Mouse (Mus musculus): ENCODE data around the gene Bicc1. TPM values are rescaled to one million over a fixed set of nuclear protein-coding genes. Genes with fewer than 3 reads are reported as not detected.
"Not testable (repeated sequence)": the region's sequence is repeated elsewhere in the genome, so short reads cannot be mapped to it uniquely, and the experiment has no call there.

Gene Bicc1
- polyA plus RNA-seq, 1 experiment, result 4.7 TPM

DNA sequence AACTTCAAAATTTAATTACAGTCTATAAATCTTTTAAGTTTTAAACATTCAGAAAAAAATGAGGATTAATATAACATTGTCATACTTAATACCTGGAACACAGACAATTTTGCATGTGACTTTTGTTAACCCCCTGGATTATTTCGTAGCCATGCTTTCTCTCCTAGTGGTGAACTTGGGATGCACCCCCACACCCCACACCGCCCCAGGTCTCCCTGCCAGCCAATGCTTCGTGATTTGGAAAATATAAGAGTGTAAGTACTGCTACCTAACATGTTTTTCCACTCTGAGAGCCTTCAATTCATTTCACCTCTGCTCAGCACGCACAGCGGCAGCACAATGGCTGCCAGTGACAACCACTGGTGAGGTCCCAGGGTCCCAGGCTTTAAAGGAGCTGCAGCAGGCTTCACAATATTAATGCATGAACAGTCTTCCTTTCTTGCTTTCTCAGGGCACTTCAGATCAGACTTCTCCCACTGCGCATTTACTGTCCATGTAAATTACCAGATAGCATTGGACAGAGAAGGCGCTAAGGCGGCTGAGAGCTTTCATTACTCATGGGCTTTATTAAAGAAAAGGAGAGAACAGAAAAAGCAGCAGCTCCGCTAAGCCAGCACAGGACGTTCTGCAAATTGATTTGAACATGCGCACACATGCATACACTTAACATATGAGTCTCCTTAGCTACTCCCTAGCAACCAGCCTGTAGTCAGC is 207.3 kb downstream of the Bicc1 start:
- DNase-seq (ENCODE audit: extremely low spot score in 1 of 2, low spot score in 1 of 2), result peak in 1 of 2 experiments; percentile 47

DNA sequence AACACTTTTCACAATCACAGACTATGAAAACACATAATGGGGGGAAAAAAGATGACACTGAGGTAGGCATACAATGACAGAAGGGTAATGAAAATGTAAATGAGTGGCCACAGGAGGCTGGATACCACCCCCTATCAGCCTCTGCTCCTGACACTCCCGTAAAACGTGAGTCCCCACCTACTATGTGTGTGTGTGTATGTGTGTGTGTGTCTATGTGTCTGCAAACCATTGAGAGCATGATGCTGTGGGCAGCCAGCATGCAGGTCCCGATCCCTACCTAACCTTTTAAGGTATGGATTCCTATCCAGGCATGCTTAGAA is 209.4 kb downstream of the Bicc1 start:
- DNase-seq (ENCODE audit: extremely low spot score in 1 of 2, low spot score in 1 of 2), result no peak

DNA sequence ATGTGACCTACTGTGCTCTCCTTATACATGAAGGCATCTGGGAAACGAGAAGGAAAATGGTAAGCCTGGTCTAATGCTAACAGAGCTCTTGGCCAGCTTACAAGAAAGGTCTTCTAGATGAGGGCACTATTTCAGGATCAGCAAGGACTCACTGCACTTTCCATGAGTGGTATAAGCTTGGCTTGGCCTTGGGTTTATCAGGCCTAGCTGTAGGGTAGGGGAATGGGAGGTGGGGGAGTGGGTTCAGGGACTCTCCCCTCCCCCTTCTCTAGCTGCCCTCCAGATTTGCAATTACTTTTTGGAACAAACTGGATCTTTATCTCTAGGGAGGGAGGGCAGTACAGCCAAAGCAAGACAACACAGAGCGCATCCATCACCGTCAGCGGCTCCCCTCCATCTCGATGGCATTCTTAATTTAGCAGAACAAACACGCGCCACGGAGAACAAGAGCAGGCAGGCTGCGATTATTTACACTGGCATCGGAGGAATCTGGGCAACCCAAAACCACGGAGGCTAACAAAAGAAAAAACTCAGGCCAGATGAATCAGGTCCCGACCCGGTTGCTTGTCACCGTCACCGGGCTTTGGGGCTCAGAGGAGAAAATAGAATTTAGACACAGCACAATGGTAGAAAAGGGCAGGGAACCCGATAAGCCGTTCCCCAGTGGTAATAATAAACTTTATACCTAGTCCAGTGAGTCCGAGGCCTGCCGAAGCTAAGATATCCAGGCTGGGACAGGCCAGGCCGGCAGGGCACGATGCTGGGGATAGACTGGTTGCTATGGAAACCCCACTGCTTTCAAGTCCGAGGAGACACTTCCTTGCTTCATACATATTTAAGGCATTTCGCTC is 210.0 kb downstream of the Bicc1 start:
- peak; percentile 19 to 63 for DNase-seq (ENCODE audit: extremely low spot score in 1 of 2, low spot score in 1 of 2)

DNA sequence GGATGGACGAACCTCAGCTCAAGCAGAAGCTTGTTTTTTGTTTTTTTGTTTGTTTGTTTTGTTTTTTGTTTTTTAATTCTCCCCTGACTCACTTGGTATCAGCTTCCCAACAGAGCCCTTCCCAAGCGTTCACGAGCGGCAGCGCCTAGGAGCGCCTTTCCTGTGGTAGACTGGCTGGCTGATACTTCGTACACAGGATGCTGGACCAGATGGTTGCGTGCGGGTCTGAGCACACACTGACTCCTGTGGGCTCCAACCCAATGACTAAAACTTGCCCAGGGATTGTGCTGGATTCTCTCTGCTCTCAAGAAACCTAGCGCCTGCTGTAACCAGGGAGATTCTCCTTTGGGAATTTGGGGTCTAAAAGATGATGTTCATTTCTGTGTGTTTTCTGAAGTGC is 211.2 kb downstream of the Bicc1 start:
- peak in 1 of 2 experiments; percentile 26 for DNase-seq (ENCODE audit: extremely low spot score in 1 of 2, low spot score in 1 of 2)

DNA sequence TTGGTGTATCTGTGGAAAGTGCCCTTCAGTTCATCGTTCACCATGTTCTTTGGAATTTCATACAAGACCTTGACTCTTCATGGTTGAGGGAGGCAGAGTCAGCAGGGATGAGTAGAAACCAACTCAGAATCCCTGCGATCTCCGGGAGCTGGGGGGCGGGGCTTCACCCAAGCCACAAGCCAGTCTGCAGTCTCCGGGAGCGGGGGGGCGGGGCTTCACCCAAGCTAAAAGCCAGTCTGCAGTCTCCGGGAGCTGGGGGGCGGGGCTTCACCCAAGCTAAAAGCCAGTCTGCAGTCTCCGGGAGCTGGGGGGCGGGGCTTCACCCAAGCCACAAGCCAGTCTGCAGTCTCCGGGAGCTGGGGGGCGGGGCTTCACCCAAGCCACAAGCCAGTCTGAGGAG is 213.4 kb downstream of the Bicc1 start:
- not testable (repeated sequence) for DNase-seq (ENCODE audit: extremely low spot score in 1 of 2, low spot score in 1 of 2)

DNA sequence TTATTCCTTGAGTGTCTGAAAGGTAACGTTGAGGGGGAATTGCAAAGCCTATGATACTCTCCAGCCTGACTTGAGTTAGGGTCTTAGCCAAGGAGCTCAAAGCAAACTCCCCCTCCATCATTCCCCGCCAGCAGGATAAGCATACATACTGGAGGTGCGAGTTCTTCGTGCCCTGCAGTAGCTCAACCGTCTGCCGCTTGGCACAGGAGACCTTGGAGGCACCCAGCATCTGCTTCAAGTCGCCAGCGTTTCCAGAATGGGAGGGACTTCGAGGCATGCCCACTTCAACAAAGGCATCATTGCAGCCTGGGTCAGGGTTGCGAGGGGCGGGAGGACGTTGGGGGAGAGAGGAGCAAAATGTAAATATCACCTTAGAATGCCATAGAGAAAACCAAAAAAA is 214.4 kb downstream of the Bicc1 start:
- DNase-seq (ENCODE audit: extremely low spot score in 1 of 2, low spot score in 1 of 2), result no peak

DNA sequence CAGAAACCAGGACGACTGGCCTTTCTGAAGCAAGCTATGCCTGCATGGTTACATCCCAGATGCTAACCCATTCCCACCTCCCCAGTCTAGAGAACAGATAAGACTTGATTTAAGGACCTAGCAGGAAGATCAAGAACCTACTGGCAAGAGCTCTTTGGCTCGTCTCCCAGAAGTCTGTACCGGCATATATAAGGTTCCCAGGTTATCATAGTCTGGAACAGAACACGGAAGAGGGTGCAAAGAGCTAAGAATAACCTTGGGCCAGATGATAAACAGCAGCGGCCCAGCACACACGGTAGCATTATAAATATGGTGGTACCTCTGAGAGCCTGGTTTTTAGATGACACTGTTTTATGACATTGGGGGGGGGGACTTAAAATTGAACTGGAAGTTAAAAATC is 217.9 kb downstream of the Bicc1 start:
- no peak for DNase-seq (ENCODE audit: extremely low spot score in 1 of 2, low spot score in 1 of 2)

DNA sequence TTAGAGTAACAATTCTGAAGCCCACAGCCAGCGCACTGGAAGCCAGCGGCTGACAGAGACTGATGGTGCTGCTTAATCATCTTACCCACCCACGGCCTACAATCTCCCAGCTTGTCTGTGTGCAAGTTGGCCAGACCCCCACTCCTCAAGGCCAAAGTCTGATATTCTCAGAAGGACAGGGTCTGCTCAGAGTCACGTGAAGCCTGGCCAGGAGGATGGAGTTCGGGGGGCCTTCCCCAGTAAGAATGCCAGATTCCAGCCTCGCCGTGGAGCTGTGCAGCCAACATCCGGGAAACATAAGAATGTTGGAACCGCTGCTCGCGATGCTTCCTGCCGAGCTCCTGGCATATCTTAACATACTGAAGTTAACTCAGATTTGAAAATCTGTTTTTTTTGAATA is 219.7 kb downstream of the Bicc1 start:
- no peak for DNase-seq (ENCODE audit: extremely low spot score in 1 of 2, low spot score in 1 of 2)

DNA sequence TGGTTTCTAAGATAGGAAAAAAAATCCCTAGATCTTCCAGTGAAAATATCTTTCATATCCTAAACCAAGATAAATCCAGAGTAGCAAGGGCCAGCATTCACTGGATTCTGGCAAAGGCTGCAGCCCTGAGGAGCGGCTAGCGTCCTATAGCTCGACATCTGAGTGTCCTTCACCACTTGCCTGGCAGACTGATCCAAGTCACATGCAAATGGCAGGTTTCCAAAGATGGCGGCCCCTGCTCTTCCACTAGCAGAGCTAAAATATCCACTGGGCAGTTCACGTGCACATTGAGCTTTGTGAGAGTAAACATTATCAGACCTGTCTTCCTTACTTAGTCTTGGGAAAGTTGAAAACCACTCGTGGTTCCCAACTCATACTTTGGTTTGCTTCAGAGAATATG is 222.1 kb downstream of the Bicc1 start:
- no peak for DNase-seq (ENCODE audit: extremely low spot score in 1 of 2, low spot score in 1 of 2)

DNA sequence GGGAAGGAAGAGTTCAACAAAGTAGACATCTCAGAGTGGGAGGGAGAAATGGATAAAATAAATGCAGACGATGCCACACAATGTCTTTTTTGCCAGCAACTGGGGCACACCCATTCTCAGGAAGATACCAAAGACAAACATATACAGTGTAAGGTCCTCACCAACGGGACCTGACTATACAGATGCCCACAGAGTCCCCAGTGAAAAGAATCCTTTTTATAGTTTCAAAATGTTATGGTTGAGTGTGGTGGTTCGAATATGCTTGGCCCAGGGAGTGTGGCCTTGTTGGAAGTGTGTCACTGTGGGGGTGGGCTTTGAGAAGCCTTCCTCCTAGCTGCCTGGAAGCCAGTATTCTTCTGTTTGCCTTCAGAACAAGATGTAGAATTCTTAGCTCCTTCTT is 223.5 kb downstream of the Bicc1 start:
- DNase-seq (ENCODE audit: extremely low spot score in 1 of 2, low spot score in 1 of 2), result no peak

DNA sequence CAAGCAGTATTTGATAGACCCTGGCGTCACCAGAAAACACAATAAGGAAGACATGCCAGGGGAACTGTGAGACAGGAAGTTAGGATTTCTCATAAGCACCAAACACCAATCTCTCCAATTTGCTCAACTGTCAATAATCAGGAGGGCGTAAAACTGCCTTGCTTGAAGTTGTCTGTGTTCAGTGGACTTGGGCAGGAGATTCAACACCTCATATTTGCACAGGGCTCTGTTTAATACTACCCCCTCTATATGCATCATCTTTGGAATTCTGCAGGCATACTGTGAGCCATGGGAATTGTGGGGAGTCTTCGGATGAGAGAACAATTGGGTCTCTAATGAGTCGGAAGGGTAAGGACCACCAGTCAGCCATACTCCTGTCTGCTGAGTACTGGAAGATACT is 233.4 kb downstream of the Bicc1 start:
- no peak for DNase-seq (ENCODE audit: extremely low spot score in 1 of 2, low spot score in 1 of 2)

DNA sequence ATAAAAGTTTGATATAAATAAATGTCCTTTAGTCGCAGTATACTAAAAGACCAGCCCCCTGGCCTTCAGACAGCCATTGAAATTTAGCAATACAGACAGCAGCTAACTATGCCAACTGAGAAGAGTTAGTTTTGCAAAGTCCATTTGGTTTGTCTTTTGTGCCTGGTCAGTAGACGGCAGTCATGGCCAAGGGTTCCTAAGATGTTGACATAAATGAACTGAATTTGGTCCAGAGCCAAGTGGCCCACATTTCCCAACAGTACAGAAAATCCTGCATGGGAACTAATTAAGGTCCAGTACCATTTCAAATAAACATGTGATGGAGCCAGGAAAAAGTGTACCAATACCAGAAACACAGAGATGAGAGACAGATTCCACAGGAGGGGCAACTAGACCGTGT is 235.2 kb downstream of the Bicc1 start:
- no peak for DNase-seq (ENCODE audit: extremely low spot score in 1 of 2, low spot score in 1 of 2)

DNA sequence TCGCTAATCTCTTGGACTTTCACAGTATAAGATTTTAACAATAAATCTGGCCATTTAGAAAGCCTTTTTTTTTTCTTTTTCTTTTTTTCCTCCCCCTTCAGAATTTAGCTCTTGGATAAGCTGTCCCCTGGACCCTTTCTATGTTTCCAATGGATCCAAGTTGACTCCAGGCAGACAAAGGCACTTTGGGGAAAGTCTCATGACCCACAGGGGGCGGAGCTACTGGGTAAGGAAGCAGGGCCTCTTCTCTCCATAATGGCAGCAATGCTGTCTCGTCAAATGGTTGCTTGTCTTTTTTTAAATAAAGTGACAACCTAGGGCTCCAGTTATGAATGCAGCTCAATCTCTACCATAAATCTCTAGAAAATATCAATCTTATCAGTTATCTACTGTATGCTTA is 235.6 kb downstream of the Bicc1 start:
- no peak for DNase-seq (ENCODE audit: extremely low spot score in 1 of 2, low spot score in 1 of 2)

DNA sequence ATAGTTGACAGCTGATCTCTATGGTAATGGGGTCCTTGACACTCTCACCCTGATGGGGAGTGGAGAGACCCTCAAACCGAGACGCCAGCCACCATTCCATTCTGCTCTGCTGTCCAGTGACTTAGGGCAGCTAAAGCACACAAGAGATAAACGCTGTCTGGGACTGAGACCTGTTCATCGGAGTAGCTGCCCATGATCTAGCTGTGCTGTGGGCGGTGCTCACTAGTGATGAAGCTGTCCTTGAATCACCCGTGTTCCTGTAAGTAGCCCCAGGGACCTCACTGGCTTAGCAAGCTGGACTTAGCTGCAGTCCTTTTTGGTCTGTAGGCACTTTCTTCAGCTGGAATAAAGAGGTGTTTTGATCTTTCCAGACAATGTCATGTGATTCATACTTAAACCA is 238.0 kb downstream of the Bicc1 start:
- DNase-seq (ENCODE audit: extremely low spot score in 1 of 2, low spot score in 1 of 2), result no peak

DNA sequence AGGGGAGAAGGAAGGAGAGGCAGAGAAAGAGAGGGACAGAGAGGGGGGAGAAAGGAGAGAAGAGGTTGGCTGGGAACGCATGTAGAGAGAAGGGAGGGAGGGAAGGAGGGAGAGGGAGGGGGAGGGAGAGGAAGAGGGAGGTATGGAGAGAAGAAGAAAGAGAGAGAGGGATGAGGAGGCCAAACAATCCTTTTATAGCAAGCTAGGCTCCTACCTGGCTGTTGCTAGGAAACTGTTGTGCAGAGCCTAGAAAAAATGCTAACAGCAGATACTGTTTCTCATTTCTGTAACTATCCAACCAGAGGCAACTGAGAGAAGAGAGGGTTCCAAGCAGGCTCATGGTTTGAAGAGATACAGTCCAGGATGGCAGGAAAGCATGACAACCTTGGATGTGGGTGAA is 239.6 kb downstream of the Bicc1 start:
- DNase-seq (ENCODE audit: extremely low spot score in 1 of 2, low spot score in 1 of 2), result peak in 1 of 2 experiments; percentile 13

DNA sequence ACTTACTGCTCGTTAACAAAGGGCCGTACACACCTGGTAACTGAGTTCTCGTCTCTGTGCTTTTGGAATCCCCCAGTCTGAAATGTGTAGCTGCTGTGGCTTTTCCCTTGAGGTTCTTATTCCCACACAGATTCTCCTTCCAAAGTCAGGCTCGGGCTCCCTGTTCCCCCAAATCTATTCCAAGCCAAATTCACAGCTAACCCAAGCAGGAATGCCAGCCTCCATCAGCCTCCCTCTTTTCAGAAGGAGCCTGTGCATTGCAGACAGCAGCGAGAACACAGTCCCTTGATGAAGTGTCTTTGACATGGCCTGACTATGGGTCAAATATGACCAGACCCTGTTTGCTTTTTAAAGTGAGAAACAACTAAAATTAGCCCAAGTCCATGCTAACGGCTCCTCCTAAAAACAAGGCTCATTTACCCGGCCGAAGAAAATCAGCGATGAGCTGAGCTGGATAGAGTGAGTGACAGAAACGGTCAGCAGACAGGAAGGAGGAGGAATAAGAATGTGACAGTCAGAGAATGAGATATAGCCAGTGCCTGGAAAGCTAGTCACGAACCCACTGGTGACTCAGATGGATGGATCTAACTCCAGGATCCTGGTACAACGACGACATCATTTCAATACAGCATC is 240.4 kb downstream of the Bicc1 start:
- peak; percentile 24 to 48 for DNase-seq (ENCODE audit: extremely low spot score in 1 of 2, low spot score in 1 of 2)

DNA sequence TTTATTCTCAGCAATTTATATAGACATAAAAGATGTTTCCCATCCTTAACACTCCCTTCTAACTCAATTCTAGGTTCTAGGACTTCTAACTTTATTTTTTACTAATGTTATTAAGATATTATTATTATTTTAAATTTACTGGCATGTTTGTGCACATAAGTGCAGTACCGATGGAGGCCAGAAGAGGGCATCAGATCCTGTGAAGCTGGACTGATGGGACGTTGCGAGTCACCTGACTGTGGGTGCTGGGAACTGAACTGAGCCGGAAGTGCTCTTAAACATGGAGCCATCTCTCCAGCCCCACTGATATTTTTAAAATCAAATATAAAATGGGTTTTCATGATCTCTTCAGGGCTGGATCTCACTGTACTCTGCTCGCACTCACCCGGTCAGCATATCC is 242.8 kb downstream of the Bicc1 start:
- no peak for DNase-seq (ENCODE audit: extremely low spot score in 1 of 2, low spot score in 1 of 2)

DNA sequence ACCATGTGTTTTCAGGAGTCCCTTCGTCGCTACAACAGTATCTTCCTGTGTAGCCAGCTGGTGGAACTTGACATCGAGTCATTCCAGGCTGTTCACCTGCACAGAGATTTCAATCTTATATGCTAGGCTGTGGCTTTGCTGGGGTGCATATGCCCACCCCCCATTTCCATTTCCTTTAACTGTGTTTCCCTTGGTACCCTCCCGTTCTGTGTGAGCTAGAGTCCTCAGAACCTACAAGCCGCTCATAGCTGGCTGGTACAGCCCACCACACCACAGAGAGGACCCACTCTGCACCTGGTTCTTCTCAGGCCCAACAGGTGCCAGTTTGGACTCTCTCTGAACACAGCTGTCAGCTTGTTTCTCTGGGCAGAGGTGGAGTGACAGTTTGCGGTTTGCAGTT is 244.4 kb downstream of the Bicc1 start:
- DNase-seq (ENCODE audit: extremely low spot score in 1 of 2, low spot score in 1 of 2), result no peak

DNA sequence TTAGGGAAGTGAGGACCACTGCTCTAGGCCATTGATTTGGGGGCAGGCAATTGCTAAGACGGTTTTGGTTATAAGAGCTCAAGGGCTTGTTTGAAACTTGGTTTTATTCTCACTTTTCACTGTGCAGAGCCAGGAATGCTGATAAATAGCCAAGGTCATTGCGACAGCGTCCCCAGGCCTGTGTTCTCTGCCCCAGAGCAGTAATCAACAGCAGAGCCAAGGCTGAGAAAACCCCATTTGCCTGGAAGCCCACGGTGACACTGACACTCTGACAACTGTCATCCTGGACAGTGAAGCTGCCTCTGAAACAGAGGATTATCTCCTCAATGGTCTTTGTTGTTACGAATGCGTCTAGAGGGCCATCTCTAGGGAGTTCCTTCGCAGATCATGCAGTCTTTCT is 255.6 kb downstream of the Bicc1 start:
- no peak for DNase-seq (ENCODE audit: extremely low spot score in 1 of 2, low spot score in 1 of 2)

DNA sequence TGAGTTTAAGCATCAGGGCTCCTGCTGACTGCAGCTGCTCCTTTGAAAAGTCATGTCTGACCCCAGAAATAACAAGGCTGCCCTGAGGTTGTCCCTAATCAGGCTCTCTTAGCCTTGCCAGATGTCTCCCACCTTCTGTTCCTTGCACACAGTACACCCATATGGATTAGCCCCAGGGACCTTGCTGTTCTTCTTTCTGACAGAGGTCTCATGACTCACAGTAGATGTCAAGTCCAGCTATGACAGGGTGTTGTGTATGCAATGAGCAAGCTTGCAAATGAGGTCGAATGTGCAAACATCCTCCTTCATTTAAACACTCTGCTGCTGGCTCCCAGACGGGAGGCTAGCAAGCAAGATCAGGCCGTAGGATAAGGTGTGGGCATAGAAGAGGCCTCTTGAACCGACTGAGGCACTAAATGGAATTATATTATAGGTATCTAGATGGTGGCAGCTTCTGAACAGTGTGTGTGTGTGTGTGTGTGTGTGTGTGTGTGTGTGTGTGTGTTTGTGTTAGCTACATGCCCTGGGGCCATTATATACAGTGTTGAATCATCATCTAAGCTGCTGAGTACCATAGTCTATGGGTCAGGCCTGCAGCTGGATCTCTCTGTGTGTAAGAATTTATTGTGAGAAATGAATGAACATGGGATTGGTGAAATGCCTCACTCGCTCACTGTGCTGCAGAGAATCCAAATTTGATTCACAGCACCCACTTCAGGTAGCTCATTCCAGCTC is 256.6 kb downstream of the Bicc1 start:
- DNase-seq (ENCODE audit: extremely low spot score in 1 of 2, low spot score in 1 of 2), result no peak

All from frontal cortex, adult 2 months (tissue).